Mouse (Mus musculus) kidney, adult 2 months (tissue): ENCODE data around the gene Nrcam.

Experiments
- CTCF ChIP-seq: fragments of 200-500 bp; conservative IDR thresholded peaks from 2 replicates; pipeline ENCODE4 v1.5.1; 2011; ENCODE audit warnings: low read depth, mild to moderate bottlenecking, control low read depth, low read length, moderate library complexity, mixed read lengths; ENCODE audit not compliant: insufficient read depth, insufficient read length
- POLR2A ChIP-seq: fragments of 200-500 bp; IDR thresholded peaks from one replicate; pipeline ENCODE4 v1.6.1; 2011; ENCODE audit warnings: low read depth, low read length, control low read depth

DNA sequence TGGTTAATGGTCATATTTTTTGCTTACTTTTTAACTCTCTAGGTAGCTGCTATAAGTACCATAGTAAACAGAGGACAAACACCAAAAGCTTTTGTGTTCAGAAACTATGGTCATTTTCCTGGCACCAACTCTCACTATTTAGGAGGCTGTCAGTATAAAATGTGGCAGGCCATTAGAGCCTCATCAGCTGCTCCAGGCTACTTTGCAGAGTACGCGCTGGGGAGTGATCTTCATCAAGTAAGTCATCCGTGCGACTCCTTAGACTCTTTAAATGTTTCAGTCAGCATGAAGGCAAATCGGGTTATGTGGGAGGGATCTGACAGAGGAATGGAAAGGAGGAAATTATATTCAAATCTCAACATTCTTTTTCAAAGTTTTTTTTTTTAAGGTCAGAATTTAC is 23.8 kb upstream of the Nrcam start:
- no peak for TF ChIP-seq CTCF
- TF ChIP-seq POLR2A = no peak
